Mouse (Mus musculus): ENCODE measurements at regions not wholly inside any gene's neighbourhood (a gene's known extent, or its start where the extent isn't known, plus 50 kb on each side); places are given as distances from the start of the nearest gene placed in this dataset.

- DNase-seq, result no peak
Observed at GRCm38 (mm10) chr2:114835694-114836093, 180.9 kb upstream of the Dph6 start.

- DNase-seq, result no peak
Observed at GRCm38 (mm10) chr2:114843696-114844388, 189.1 kb upstream of the Dph6 start.

GRCm38 (mm10) chr2:114844389-114844771, 189.6 kb upstream of the Dph6 start:
- no peak for DNase-seq

- no peak for DNase-seq
Observed at GRCm38 (mm10) chr2:114848439-114848838, 193.7 kb upstream of the Dph6 start.

- no peak for DNase-seq
Observed at GRCm38 (mm10) chr2:114848914-114849313, 194.2 kb upstream of the Dph6 start.

GRCm38 (mm10) chr2:114853715-114854530, 199.2 kb upstream of the Dph6 start:
- peak; percentile 62 for DNase-seq

GRCm38 (mm10) chr2:114872272-114872671, 217.5 kb upstream of the Dph6 start:
- no peak for DNase-seq

GRCm38 (mm10) chr2:114873090-114873489, 218.3 kb upstream of the Dph6 start:
- no peak for DNase-seq

GRCm38 (mm10) chr2:114879084-114879483, 224.3 kb upstream of the Dph6 start:
- DNase-seq, result no peak

GRCm38 (mm10) chr2:114879784-114880183, 225.0 kb upstream of the Dph6 start:
- DNase-seq, result no peak

GRCm38 (mm10) chr2:114885734-114886260, 231.0 kb upstream of the Dph6 start:
- DNase-seq, result no peak

- DNase-seq, result no peak
Observed at GRCm38 (mm10) chr2:114898812-114899211, 244.0 kb upstream of the Dph6 start.

GRCm38 (mm10) chr2:114911845-114912500, 257.2 kb upstream of the Dph6 start:
- no peak for DNase-seq

- DNase-seq, result no peak
Observed at GRCm38 (mm10) chr2:114915025-114915690, 260.4 kb upstream of the Dph6 start.

- no peak for DNase-seq
Observed at GRCm38 (mm10) chr2:114918420-114919332, 263.9 kb upstream of the Dph6 start.

GRCm38 (mm10) chr2:114923911-114924310, 269.1 kb upstream of the Dph6 start:
- DNase-seq, result no peak

- DNase-seq, result no peak
Observed at GRCm38 (mm10) chr2:114935436-114935835, 280.7 kb upstream of the Dph6 start.

- DNase-seq, result no peak
Observed at GRCm38 (mm10) chr2:114938416-114939147, 283.8 kb upstream of the Dph6 start.

- no peak for DNase-seq
Observed at GRCm38 (mm10) chr2:114966111-114966510, 311.3 kb upstream of the Dph6 start.

GRCm38 (mm10) chr2:114968651-114969050, 313.9 kb upstream of the Dph6 start:
- DNase-seq, result no peak

GRCm38 (mm10) chr2:114993419-114993818, 338.7 kb upstream of the Dph6 start:
- DNase-seq, result no peak
